Mouse (Mus musculus) heart, adult 8-10 months (tissue): Measurements from ENCODE around the gene Sgms2. TPM values are rescaled to one million over a fixed set of nuclear protein-coding genes. Genes with fewer than 3 reads are reported as not detected.
"Not testable (repeated sequence)": the region's sequence is repeated elsewhere in the genome, so short reads cannot be mapped to it uniquely, and the experiment has no call there.

Experiments used
- DNase-seq: peaks from one replicate; pipeline ENCODE4 v3.0.0; 2022; ENCODE audit warnings: low spot score
- total RNA-seq, 4 experiments: library from RNA; stranded (reverse); gene quantifications; 2 replicates each; pipeline ENCODE4 v1.2.4; 2022

Sgms2 gene
- total RNA-seq, 4 experiments from 2014 or later, result 1.3 to 2.0 (median 1.7) TPM

- DNase-seq, result no peak
These were observed 133.0 kb downstream of the Sgms2 start for GRCm38 (mm10) chr3:131358205-131358604.

GRCm38 (mm10) chr3:131357643-131358042, 133.6 kb downstream of the Sgms2 start:
- DNase-seq, result no peak

GRCm38 (mm10) chr3:131356026-131356425, 135.2 kb downstream of the Sgms2 start:
- no peak for DNase-seq

- DNase-seq, result no peak
These were observed 140.7 kb downstream of the Sgms2 start for GRCm38 (mm10) chr3:131350539-131350938.

- no peak for DNase-seq
These were observed 142.2 kb downstream of the Sgms2 start for GRCm38 (mm10) chr3:131349013-131349412.

- no peak for DNase-seq
These were observed 142.6 kb downstream of the Sgms2 start for GRCm38 (mm10) chr3:131348579-131348950.

- DNase-seq, result no peak
These were observed 143.2 kb downstream of the Sgms2 start for GRCm38 (mm10) chr3:131347831-131348578.

GRCm38 (mm10) chr3:131345903-131346302, 145.3 kb downstream of the Sgms2 start:
- no peak for DNase-seq

- no peak for DNase-seq
These were observed 147.9 kb downstream of the Sgms2 start for GRCm38 (mm10) chr3:131343311-131343710.

GRCm38 (mm10) chr3:131340885-131341284, 150.3 kb downstream of the Sgms2 start:
- DNase-seq, result no peak

GRCm38 (mm10) chr3:131339280-131339679, 151.9 kb downstream of the Sgms2 start:
- DNase-seq, result no peak

GRCm38 (mm10) chr3:131337749-131338148, 153.5 kb downstream of the Sgms2 start:
- not testable (repeated sequence) for DNase-seq

GRCm38 (mm10) chr3:131336629-131337028, 154.6 kb downstream of the Sgms2 start:
- no peak for DNase-seq

- DNase-seq, result no peak
These were observed 156.1 kb downstream of the Sgms2 start for GRCm38 (mm10) chr3:131335117-131335547.

- no peak for DNase-seq
These were observed 164.0 kb downstream of the Sgms2 start for GRCm38 (mm10) chr3:131327189-131327588.

- DNase-seq, result no peak
These were observed 164.6 kb downstream of the Sgms2 start for GRCm38 (mm10) chr3:131326637-131327036.

GRCm38 (mm10) chr3:131322081-131322815, 169.0 kb downstream of the Sgms2 start:
- no peak for DNase-seq

GRCm38 (mm10) chr3:131320184-131320583, 171.0 kb downstream of the Sgms2 start:
- peak; percentile 79 for DNase-seq

- no peak for DNase-seq
These were observed 173.0 kb downstream of the Sgms2 start for GRCm38 (mm10) chr3:131318211-131318610.

GRCm38 (mm10) chr3:131317126-131317525, 174.1 kb downstream of the Sgms2 start:
- no peak for DNase-seq

GRCm38 (mm10) chr3:131315957-131316510, 175.2 kb downstream of the Sgms2 start:
- no peak for DNase-seq

- DNase-seq, result no peak
These were observed 178.9 kb downstream of the Sgms2 start for GRCm38 (mm10) chr3:131312340-131312739.

GRCm38 (mm10) chr3:131310572-131310971, 180.6 kb downstream of the Sgms2 start:
- DNase-seq, result no peak
